Mouse (Mus musculus): ENCODE measurements at regions not wholly inside any gene's neighbourhood (a gene's known extent, or its start where the extent isn't known, plus 50 kb on each side); places are given as distances from the start of the nearest gene placed in this dataset.

- no peak for DNase-seq (ENCODE audit: low spot score in 2 of 2)
Observed at GRCm38 (mm10) chrX:99548284-99549019, 77.4 kb upstream of the Pja1 start.

GRCm38 (mm10) chrX:99544410-99544809 is 73.3 kb upstream of the Pja1 start:
- no peak for DNase-seq (ENCODE audit: low spot score in 2 of 2)

- no peak for DNase-seq (ENCODE audit: low spot score in 2 of 2)
Observed at GRCm38 (mm10) chrX:99541916-99542315, 70.8 kb upstream of the Pja1 start.

- DNase-seq (ENCODE audit: low spot score in 2 of 2), result no peak
Observed at GRCm38 (mm10) chrX:99540087-99540576, 69.1 kb upstream of the Pja1 start.

GRCm38 (mm10) chrX:99539684-99540083 is 68.6 kb upstream of the Pja1 start:
- no peak for DNase-seq (ENCODE audit: low spot score in 2 of 2)

- DNase-seq (ENCODE audit: low spot score in 2 of 2), result no peak
Observed at GRCm38 (mm10) chrX:99537814-99538213, 66.7 kb upstream of the Pja1 start.

- no peak for DNase-seq (ENCODE audit: low spot score in 2 of 2)
Observed at GRCm38 (mm10) chrX:99534922-99535321, 63.8 kb upstream of the Pja1 start.

GRCm38 (mm10) chrX:99531154-99531553 is 60.1 kb upstream of the Pja1 start:
- DNase-seq (ENCODE audit: low spot score in 2 of 2), result no peak

GRCm38 (mm10) chrX:99530511-99530910 is 59.4 kb upstream of the Pja1 start:
- DNase-seq (ENCODE audit: low spot score in 2 of 2), result no peak

GRCm38 (mm10) chrX:99523306-99523705 is 52.2 kb upstream of the Pja1 start:
- no peak for DNase-seq (ENCODE audit: low spot score in 2 of 2)

- DNase-seq (ENCODE audit: low spot score in 2 of 2), result peak; percentile 7 to 24
Observed at GRCm38 (mm10) chrX:99522830-99523229, 51.8 kb upstream of the Pja1 start.

GRCm38 (mm10) chrX:99522289-99522688 is 51.2 kb upstream of the Pja1 start:
- no peak for DNase-seq (ENCODE audit: low spot score in 2 of 2)

- DNase-seq (ENCODE audit: low spot score in 2 of 2), result no peak
Observed at GRCm38 (mm10) chrX:99521866-99522265, 50.8 kb upstream of the Pja1 start.

Data from gastrocnemius, adult 8-10 months (tissue).